Mouse (Mus musculus): ENCODE measurements around the gene Adamtsl1.

GRCm38 (mm10) chr4:85728416-85728815, 214.4 kb downstream of the Adamtsl1 start:
- TF ChIP-seq GATA1 (IDR thresholded peaks at IDR 0.05; ENCODE audit: borderline replicate concordance, low read length) (no peak), CTCF (IDR thresholded peaks at IDR 0.05; ENCODE audit: low read depth, low read length) (no peak), TAL1 (conservative IDR thresholded peaks at IDR 0.05; ENCODE audit: low read depth, low read length) (no peak)

Data from G1E (cell line).